Mouse (Mus musculus): ENCODE measurements around the gene Tef.

DNA sequence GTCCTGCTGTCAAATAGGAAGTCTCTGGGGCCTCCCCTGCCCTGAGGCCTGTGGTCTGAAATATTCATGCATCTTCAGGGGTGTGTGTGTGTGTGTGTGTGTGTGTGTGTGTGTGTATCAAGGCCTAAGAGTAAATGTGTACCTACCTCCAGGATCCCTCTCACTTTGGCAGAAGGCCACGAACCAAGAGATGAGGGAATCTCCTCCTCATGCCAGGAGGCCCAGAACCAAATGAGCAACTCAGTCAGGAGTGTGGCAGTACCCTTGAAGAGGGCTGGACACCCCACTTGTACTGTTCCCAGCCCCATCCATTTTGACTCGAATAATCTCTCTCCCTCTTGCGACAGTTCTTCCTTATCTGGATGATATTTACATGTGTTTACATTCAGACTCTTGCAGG lies 30.0 kb downstream of the Tef start:
- TF ChIP-seq CTCF (conservative IDR thresholded peaks at IDR 0.05; ENCODE audit: insufficient read depth, insufficient read length, low read depth, low read length): no peak
- no peak for TF ChIP-seq POLR2A (IDR thresholded peaks at IDR 0.05; ENCODE audit: low read depth, low read length)
